Mouse (Mus musculus): Measurements from ENCODE around the gene Wdr70. TPM values are rescaled to one million over a fixed set of nuclear protein-coding genes. Genes with fewer than 3 reads are reported as not detected.

Wdr70 gene
- polyA plus RNA-seq (2014; fragmentation: Illumina TruSeq; extraction: RNeasy Lipid Tissue Mini Kit (QIAGEN cat#74804)): 40.1 TPM

GRCm38 (mm10) chr15:8098774-8099749 lies at the start of gene Wdr70:
Wdr70 (minus strand) TSS chr15:8099209.

GRCm38 (mm10) chr15:8108966-8109743 lies 10.1 kb upstream of the Wdr70 start, which contains the start of gene Nup155:
Nup155 (plus strand) TSS chr15:8109273.

Other genes with a start within 250 kb of the Wdr70 start
- 41.0 TPM for gene Nup155, start 10.1 kb upstream of the Wdr70 start, polyA plus RNA-seq (2014; fragmentation: Illumina TruSeq; extraction: RNeasy Lipid Tissue Mini Kit (QIAGEN cat#74804))
- 31.3 TPM for gene Cplane1, start 69.9 kb upstream of the Wdr70 start, polyA plus RNA-seq (2014; fragmentation: Illumina TruSeq; extraction: RNeasy Lipid Tissue Mini Kit (QIAGEN cat#74804))

All from ovary, adult 10 weeks (tissue).